In the genomic region with DNA sequence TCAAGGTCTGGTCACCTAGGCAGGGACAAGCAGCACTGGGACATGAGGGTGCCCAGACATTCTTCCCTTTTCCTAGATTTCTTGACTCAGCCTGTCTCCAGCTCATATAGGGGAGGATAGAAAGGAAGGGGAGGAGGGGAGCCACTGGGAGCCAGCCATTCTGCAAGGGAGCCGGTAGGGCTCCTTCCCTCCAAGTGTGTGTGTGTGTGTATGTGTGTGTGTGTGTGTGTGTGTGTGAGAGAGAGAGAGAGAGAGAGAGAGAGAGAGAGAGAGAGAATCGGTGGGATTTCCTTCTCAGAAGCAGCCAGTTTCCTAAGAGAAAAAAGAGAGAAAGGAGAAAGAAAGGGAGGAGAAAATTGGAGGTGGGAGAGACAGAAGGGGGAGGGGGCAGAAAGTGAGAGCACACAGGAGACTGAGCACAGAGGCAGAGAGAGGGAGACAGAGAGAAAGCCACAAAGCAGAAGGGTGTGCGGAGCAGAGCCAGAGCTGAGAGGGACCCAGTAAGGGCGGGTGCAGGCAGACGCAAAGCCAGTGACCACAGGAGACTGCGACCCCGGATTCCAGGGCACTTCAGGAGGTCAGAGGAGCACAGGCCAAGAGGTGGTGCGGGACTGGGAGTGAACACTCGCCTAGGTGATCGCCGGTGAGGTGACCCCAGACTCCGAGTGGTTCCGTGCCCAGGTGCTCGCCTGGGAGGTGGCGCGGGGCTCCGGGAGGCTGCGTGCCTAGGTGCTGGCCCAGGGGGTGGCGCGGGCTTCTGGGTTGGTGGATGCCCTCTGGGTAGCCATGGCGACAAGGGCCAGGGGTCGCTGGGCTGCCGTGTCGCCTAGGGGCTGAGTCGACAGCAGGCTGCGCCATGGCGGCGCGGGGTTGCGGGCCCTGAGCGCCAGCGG, we compare ENCODE assay signal across 8 mouse cellular contexts. TPM values are rescaled to one million over a fixed set of nuclear protein-coding genes. Genes with fewer than 3 reads are reported as not detected.
DNase-seq lines count a peak whose midpoint lies in the region; ATAC-seq lines count a peak whose summit lies in the region.

A gene (plus strand): TSS at position 438 of the 893 bp plus-strand sequence.

- peaks cover 11% of the 10 kb centered on the region for H3K4me1 ChIP-seq in hindbrain, embryonic 12.5 days
- H3K4me1 ChIP-seq in limb, embryonic 12.5 days (replicated peaks): peaks cover 12% of the 10 kb centered on the region

- H3K36me3 ChIP-seq in hindbrain, embryonic 12.5 days: no peaks in the 10 kb centered on the region
- H3K36me3 ChIP-seq in limb, embryonic 12.5 days: no peaks in the 10 kb centered on the region

- H3K27ac ChIP-seq in hindbrain, embryonic 12.5 days: peak within 1 kb of the TSS; percentile 37; the same call in 1 of the 2 replicates
- no peak within 1 kb of the TSS for H3K27ac ChIP-seq in limb, embryonic 12.5 days

- H3K4me2 ChIP-seq in hindbrain, embryonic 12.5 days (replicated peaks): peak within 1 kb of the TSS; percentile 72
- H3K4me2 ChIP-seq in limb, embryonic 12.5 days: peak within 1 kb of the TSS; percentile 56

- peak within 1 kb of the TSS; percentile 56 for H3K9ac ChIP-seq in hindbrain, embryonic 12.5 days
- H3K9ac ChIP-seq in limb, embryonic 12.5 days (replicated peaks): no peak within 1 kb of the TSS

- H3K4me3 ChIP-seq in hindbrain, embryonic 12.5 days: peak within 1 kb of the TSS; percentile 44
- H3K4me3 ChIP-seq in limb, embryonic 12.5 days (replicated peaks): peak within 1 kb of the TSS; percentile 33

- 2% methylated on average over 32 of the region's 32 CpGs for WGBS in hindbrain, embryonic 12.5 days
- WGBS in limb, embryonic 12.5 days: 3% methylated on average over 32 of the region's 32 CpGs

- peak; percentile 72 for ATAC-seq in hindbrain, embryonic 12.5 days (ENCODE audit: low FRiP score)
- ATAC-seq in limb, embryonic 12.5 days (ENCODE audit: insufficient number of reproducible peaks, insufficient read depth, low FRiP score, low TSS enrichment, low read depth): no peak

- H3K9me3 ChIP-seq in hindbrain, embryonic 12.5 days (replicated peaks): no peaks in the 10 kb centered on the region
- no peaks in the 10 kb centered on the region for H3K9me3 ChIP-seq in limb, embryonic 12.5 days

- DNase-seq in thymus, postnatal 4 days: peak; percentile 7
- no peak for DNase-seq in thymus, postnatal 0 days (ENCODE audit: low spot score)
- DNase-seq in adrenal gland, adult 18-20 months (ENCODE audit: low spot score in 2 of 2): no peak
- no peak for DNase-seq in urinary bladder, postnatal 4 days (ENCODE audit: low spot score in 2 of 2)
- DNase-seq in heart, adult 18-20 months: no peak
- no peak for DNase-seq in ovary, adult 18-20 months (ENCODE audit: low spot score)

- H3K27me3 ChIP-seq in hindbrain, embryonic 12.5 days: peaks cover 48% of the 10 kb centered on the region
- H3K27me3 ChIP-seq in limb, embryonic 12.5 days: peaks cover 72% of the 10 kb centered on the region

RNA-seq across cellular contexts. Expression of the gene that starts here (rescaled TPM):
- not detected in 2 replicates for polyA plus RNA-seq in thymus, postnatal 0 days (2015; fragmentation: Nextera tagmentation; extraction: Ambion mirVana)
- polyA plus RNA-seq in hindbrain, embryonic 12.5 days (2016; fragmentation: Nextera tagmentation; extraction: Ambion mirVana): 0.46 and 0.50 TPM in 2 replicates
- polyA plus RNA-seq in limb, embryonic 12.5 days (2016; fragmentation: Nextera tagmentation; extraction: Ambion mirVana): not detected in 2 replicates
- total RNA-seq in adrenal gland, adult 18-20 months (2021): not detected
- not detected for total RNA-seq in heart, adult 18-20 months (2021)

Comparison
In these comparisons a context has a peak if more than half of its experiments do, and no peak if none do; other contexts are left out.
1. Peak in ATAC-seq, H3K4me3 ChIP-seq, H3K27ac ChIP-seq, H3K9ac ChIP-seq and H3K4me2 ChIP-seq in hindbrain, embryonic 12.5 days; RNA of the gene not detected or under 1 TPM.